Mouse (Mus musculus): Measurements from ENCODE around the gene Cops7b.

DNA sequence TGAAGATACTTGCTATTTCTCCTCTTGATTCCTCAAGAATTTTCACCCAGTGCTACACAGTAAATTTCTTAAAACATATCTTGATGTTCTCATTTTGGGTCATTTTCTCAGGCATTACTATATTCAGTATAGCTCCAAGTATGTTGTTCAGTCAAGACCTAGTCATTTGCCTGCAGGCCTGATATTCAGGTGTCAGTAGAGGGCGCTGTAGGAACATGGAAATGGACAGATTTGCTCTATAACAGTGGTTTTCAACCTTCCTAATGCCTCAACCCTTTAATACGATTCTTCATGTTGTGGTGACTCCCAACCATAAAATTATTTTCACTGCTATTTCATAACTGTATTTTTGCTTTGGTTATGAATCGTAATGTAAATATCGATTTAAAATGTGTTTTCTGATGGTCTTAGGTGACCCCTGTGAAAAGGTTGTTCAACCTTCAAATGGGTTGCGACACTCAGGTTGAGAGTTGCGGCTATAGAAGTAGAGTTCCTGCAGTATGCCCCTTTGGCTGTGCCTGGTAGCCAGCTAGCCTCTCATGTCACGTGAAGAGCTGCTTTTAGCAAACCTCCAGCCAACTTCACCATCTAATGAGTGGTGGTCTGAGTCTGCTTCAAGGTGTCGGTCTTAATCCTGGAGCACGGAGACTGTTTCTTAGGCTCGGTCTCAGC is 35.9 kb downstream of the Cops7b start:
- TF ChIP-seq CHD2 (IDR thresholded peaks at IDR 0.05; ENCODE audit: low read depth, low read length), result no peak
- peak; percentile 34; the same call in 1 of the 2 replicates for TF ChIP-seq ZC3H11A (IDR thresholded peaks at IDR 0.05; ENCODE audit: borderline replicate concordance, low read depth, low read length)
